Mouse (Mus musculus) layer of hippocampus, postnatal 10 days (tissue): ENCODE measurements at regions not wholly inside any gene's neighbourhood (a gene's known extent, or its start where the extent isn't known, plus 50 kb on each side); places are given as distances from the start of the nearest gene placed in this dataset.
A peak's percentile ranks its signal among the peaks of the same experiment; 100 is the strongest.

Experiments used
- DNase-seq, 2 experiments: peaks; one replicate each; pipeline ENCODE4 v3.0.0; 2021; ENCODE audit warnings: low spot score in 2 of 2

- DNase-seq = no peak
Measured at GRCm38 (mm10) chr10:122563973-122564372, 114.6 kb upstream of the Ppm1h start.

- no peak for DNase-seq
Measured at GRCm38 (mm10) chr10:122564473-122564872, 114.1 kb upstream of the Ppm1h start.

- DNase-seq = no peak
Measured at GRCm38 (mm10) chr10:122566601-122567000, 112.0 kb upstream of the Ppm1h start.

GRCm38 (mm10) chr10:122569546-122570202 lies 108.9 kb upstream of the Ppm1h start:
- DNase-seq = no peak

- no peak for DNase-seq
Measured at GRCm38 (mm10) chr10:122570909-122571551, 107.5 kb upstream of the Ppm1h start.

GRCm38 (mm10) chr10:122576171-122577063 lies 102.1 kb upstream of the Ppm1h start:
- DNase-seq = no peak

GRCm38 (mm10) chr10:122578209-122579001 lies 100.2 kb upstream of the Ppm1h start:
- no peak for DNase-seq

- DNase-seq = no peak
Measured at GRCm38 (mm10) chr10:122581096-122581495, 97.5 kb upstream of the Ppm1h start.

- no peak for DNase-seq
Measured at GRCm38 (mm10) chr10:122587541-122587940, 91.0 kb upstream of the Ppm1h start.

GRCm38 (mm10) chr10:122599511-122599910 lies 79.1 kb upstream of the Ppm1h start:
- no peak for DNase-seq

GRCm38 (mm10) chr10:122602394-122602793 lies 76.2 kb upstream of the Ppm1h start:
- DNase-seq = peak; percentile 8 to 14

GRCm38 (mm10) chr10:122603960-122604359 lies 74.6 kb upstream of the Ppm1h start:
- DNase-seq = no peak

- DNase-seq = no peak
Measured at GRCm38 (mm10) chr10:122613281-122613680, 65.3 kb upstream of the Ppm1h start.

GRCm38 (mm10) chr10:122613891-122614290 lies 64.7 kb upstream of the Ppm1h start:
- no peak for DNase-seq

GRCm38 (mm10) chr10:122614720-122615119 lies 63.8 kb upstream of the Ppm1h start:
- no peak for DNase-seq

GRCm38 (mm10) chr10:122615658-122616057 lies 62.9 kb upstream of the Ppm1h start:
- DNase-seq = no peak

- DNase-seq = no peak
Measured at GRCm38 (mm10) chr10:122616385-122616784, 62.2 kb upstream of the Ppm1h start.

GRCm38 (mm10) chr10:122618854-122619253 lies 59.7 kb upstream of the Ppm1h start:
- no peak for DNase-seq

- no peak for DNase-seq
Measured at GRCm38 (mm10) chr10:122619406-122620116, 59.0 kb upstream of the Ppm1h start.
